Mouse (Mus musculus) embryo, embryonic 10 days (tissue): Measurements from ENCODE around the gene Cdh3.

Source experiments
- DNase-seq: peaks from one replicate; pipeline ENCODE4 v3.0.0-alpha.2; 2015; ENCODE audit warnings: low spot score

Gene Cdh3

GRCm38 (mm10) chr8:106527241-106528036 is 16.7 kb downstream of the Cdh3 start:
- no peak for DNase-seq

GRCm38 (mm10) chr8:106528596-106529249 is 18.0 kb downstream of the Cdh3 start:
- DNase-seq: no peak

- DNase-seq: no peak
Observed at GRCm38 (mm10) chr8:106529885-106530482, 19.3 kb downstream of the Cdh3 start.

- no peak for DNase-seq
Observed at GRCm38 (mm10) chr8:106530566-106530965, 19.9 kb downstream of the Cdh3 start.

- no peak for DNase-seq
Observed at GRCm38 (mm10) chr8:106533709-106534108, 23.0 kb downstream of the Cdh3 start.

GRCm38 (mm10) chr8:106534449-106534848 is 23.8 kb downstream of the Cdh3 start:
- peak; percentile 70 for DNase-seq

GRCm38 (mm10) chr8:106535448-106535847 is 24.8 kb downstream of the Cdh3 start:
- no peak for DNase-seq

- no peak for DNase-seq
Observed at GRCm38 (mm10) chr8:106539193-106539592, 28.5 kb downstream of the Cdh3 start.

- no peak for DNase-seq
Observed at GRCm38 (mm10) chr8:106541002-106541401, 30.3 kb downstream of the Cdh3 start.

- no peak for DNase-seq
Observed at GRCm38 (mm10) chr8:106543043-106543442, 32.4 kb downstream of the Cdh3 start.

GRCm38 (mm10) chr8:106545149-106545548 is 34.5 kb downstream of the Cdh3 start:
- no peak for DNase-seq

GRCm38 (mm10) chr8:106546746-106547145 is 36.1 kb downstream of the Cdh3 start:
- no peak for DNase-seq

- no peak for DNase-seq
Observed at GRCm38 (mm10) chr8:106548366-106548936, 37.8 kb downstream of the Cdh3 start.

GRCm38 (mm10) chr8:106550906-106551305 is 40.2 kb downstream of the Cdh3 start:
- no peak for DNase-seq

- no peak for DNase-seq
Observed at GRCm38 (mm10) chr8:106554011-106554410, 43.3 kb downstream of the Cdh3 start.

GRCm38 (mm10) chr8:106556068-106556645 is 45.5 kb downstream of the Cdh3 start:
- DNase-seq: no peak

GRCm38 (mm10) chr8:106559844-106560243 is 49.2 kb downstream of the Cdh3 start:
- no peak for DNase-seq

GRCm38 (mm10) chr8:106561097-106561865 is 50.6 kb downstream of the Cdh3 start:
- peak; percentile 84 for DNase-seq

GRCm38 (mm10) chr8:106563691-106564182 is 53.0 kb downstream of the Cdh3 start:
- DNase-seq: peak; percentile 34

GRCm38 (mm10) chr8:106569006-106569405 is 58.3 kb downstream of the Cdh3 start:
- peak; percentile 46 for DNase-seq

- DNase-seq: no peak
Observed at GRCm38 (mm10) chr8:106570386-106570785, 59.7 kb downstream of the Cdh3 start.
